Mouse (Mus musculus) embryonic fibroblast, embryonic 13.5 days (primary cell): ENCODE data around the gene Igf1r.

Source experiments
- CTCF ChIP-seq: IDR thresholded peaks from 2 replicates; pipeline ENCODE4 v1.5.1; 2011; ENCODE audit warnings: mild to moderate bottlenecking, control low read depth, low read length, moderate library complexity, borderline replicate concordance; ENCODE audit not compliant: insufficient read depth
- POLR2A ChIP-seq: IDR thresholded peaks from 2 replicates; pipeline ENCODE4 v1.6.1; 2011; ENCODE audit warnings: low read depth, mild to moderate bottlenecking, control low read depth, low read length, moderate library complexity

- TF ChIP-seq CTCF, result no peak
- no peak for TF ChIP-seq POLR2A
These were observed 256.4 kb downstream of the Igf1r start for GRCm38 (mm10) chr7:68209039-68209438.
